Mouse (Mus musculus) right cerebral cortex, postnatal 25 days (tissue): ENCODE data around the gene Olfr1453.
"Not testable (repeated sequence)": the region's sequence is repeated elsewhere in the genome, so short reads cannot be mapped to it uniquely, and the experiment has no call there.

ENCODE experiments used
- DNase-seq: peaks from one replicate; pipeline ENCODE4 v3.0.0; 2022

The Olfr1453 gene

DNA sequence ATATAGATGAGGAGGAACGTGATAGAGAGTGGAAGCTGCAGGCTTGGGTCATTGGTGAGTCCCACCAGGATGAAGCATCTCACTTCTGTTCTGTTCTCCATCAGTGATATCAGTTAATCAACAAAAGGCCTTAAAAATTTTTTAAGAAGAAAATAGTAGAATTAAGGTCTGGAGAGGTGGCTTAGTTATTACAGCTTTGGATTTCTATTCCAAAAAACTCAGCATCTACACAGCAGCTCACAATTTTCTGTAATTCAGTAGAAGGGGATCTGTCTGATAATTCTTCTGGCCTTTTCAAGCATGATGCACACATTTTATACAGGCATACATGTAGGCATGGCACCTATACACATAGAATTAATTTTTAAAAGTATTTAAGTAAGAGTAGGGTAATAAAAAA is at the start of gene Olfr1453:
Gene Olfr1453 (minus strand): TSS at position 101 of the 400 bp plus-strand sequence.
- DNase-seq: no peak

DNA sequence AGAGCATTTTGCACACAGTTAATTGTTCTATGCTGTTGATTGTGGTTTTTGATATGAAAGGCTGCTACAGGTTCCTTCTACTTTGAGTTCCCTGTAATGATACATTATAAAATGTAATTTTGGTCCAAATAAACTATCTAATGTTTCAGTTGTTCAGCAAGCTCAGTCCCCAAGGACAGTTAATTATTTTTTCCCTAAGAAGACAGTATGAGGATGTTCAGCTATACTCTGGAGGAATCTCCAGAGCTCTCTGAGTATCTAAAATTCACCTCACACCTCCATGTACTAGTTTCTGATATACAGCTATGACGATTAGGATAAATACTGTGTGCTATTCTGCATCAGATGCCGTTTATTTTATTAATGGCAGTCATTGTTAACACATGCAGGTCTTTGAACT is 32.2 kb upstream of the Olfr1453 start, which contains the start of gene Olfr1454:
Gene Olfr1454 (plus strand): TSS at position 301 of the 400 bp plus-strand sequence.
- DNase-seq: no peak

- no peak for DNase-seq
These were observed 33.4 kb downstream of the Olfr1453 start, which contains the start of gene Olfr1451 for GRCm38 (mm10) chr19:12994714-12995113. TSS of gene Olfr1451 (plus strand) at chr19:12995014.

- DNase-seq: not testable (repeated sequence)
These were observed 35.8 kb downstream of the Olfr1453 start for GRCm38 (mm10) chr19:12992316-12992715.
